Mouse (Mus musculus) midbrain, embryonic 15.5 days (tissue): ENCODE measurements around the gene Cdon. TPM values are rescaled to one million over a fixed set of nuclear protein-coding genes. Genes with fewer than 3 reads are reported as not detected.

ENCODE experiments used
- polyA plus RNA-seq: library from polyadenylated mRNA; unstranded; fragments of >200 nt; fragmentation: Nextera tagmentation; extraction: Ambion mirVana; gene quantifications from 2 replicates; pipeline ENCODE4 v1.2.1, GENCODE M21; 2015

Gene Cdon
- polyA plus RNA-seq, 1 experiment from 2014 or later, result 4.0 TPM

Other genes with a start within 250 kb of the Cdon start
- gene Dcps, start 245.1 kb upstream of the Cdon start, polyA plus RNA-seq, result 80.3 and 81.2 TPM in 2 replicates
- gene Srpr, start 221.0 kb upstream of the Cdon start, polyA plus RNA-seq, result 65.3 and 65.8 TPM in 2 replicates
- gene Tirap, start 220.8 kb upstream of the Cdon start, polyA plus RNA-seq, result 4.4 and 5.3 TPM in 2 replicates
- gene Foxred1, start 210.1 kb upstream of the Cdon start, polyA plus RNA-seq, result 49.6 and 51.8 TPM in 2 replicates
- gene Fam118b, start 153.3 kb upstream of the Cdon start, polyA plus RNA-seq, result 64.5 and 66.3 TPM in 2 replicates
- 17.3 and 18.8 TPM in 2 replicates for gene Rpusd4, start 153.3 kb upstream of the Cdon start, polyA plus RNA-seq
- not detected in 2 replicates for gene Gm1113, start 97.1 kb downstream of the Cdon start, polyA plus RNA-seq
- 27.9 and 30.0 TPM in 2 replicates for gene Ddx25, start 137.4 kb downstream of the Cdon start, polyA plus RNA-seq
- 14.8 and 16.0 TPM in 2 replicates for gene Pus3, start 137.5 kb downstream of the Cdon start, polyA plus RNA-seq
- 1.2 TPM in 2 replicates for gene Pate2, start 149.2 kb downstream of the Cdon start, polyA plus RNA-seq
- gene Hyls1, start 149.3 kb downstream of the Cdon start, polyA plus RNA-seq, result 14.5 and 16.3 TPM in 2 replicates
- not detected in 2 replicates for gene Pate4, start 190.8 kb downstream of the Cdon start, polyA plus RNA-seq
- gene Pate3, start 227.1 kb downstream of the Cdon start, polyA plus RNA-seq, result not detected in 2 replicates